Mouse (Mus musculus): ENCODE data around the gene Ssbp2. TPM values are rescaled to one million over a fixed set of nuclear protein-coding genes. Genes with fewer than 3 reads are reported as not detected.

Gene Ssbp2
- polyA plus RNA-seq, 2 experiments: 118 to 174 TPM

- H3K27me3 ChIP-seq (ENCODE audit: control insufficient read depth, insufficient read depth, low read length): no peaks in the 10 kb centered on the region
- H3K4me1 ChIP-seq (ENCODE audit: control insufficient read depth, insufficient read depth, low read length): peaks cover 5% of the 10 kb centered on the region; the same call in 1 of the 2 replicates
- no peak overlapping the region for H3K9ac ChIP-seq (ENCODE audit: low read depth, low read length, severe bottlenecking)
- no peak overlapping the region for H3K4me2 ChIP-seq (replicated peaks; ENCODE audit: low read depth, low read length, severe bottlenecking)
- H3K27ac ChIP-seq (replicated peaks; ENCODE audit: low read depth, low read length): no peak overlapping the region
- DNase-seq (ENCODE audit: low spot score) (no peak), ATAC-seq (ENCODE audit: low FRiP score, low read depth) (no peak)
- H3K4me3 ChIP-seq (replicated peaks; ENCODE audit: low read length): no peak overlapping the region
- TF ChIP-seq POLR2A (IDR thresholded peaks at IDR 0.05; ENCODE audit: borderline replicate concordance, extremely low read depth, insufficient read depth, insufficient read length): no peak
- 29% methylated on average over 3 of the region's 4 CpGs for WGBS
- H3K36me3 ChIP-seq (ENCODE audit: control insufficient read depth, insufficient read depth, low read length): no peaks in the 10 kb centered on the region
- no peaks in the 10 kb centered on the region for H3K9me3 ChIP-seq (ENCODE audit: control insufficient read depth, low read length)
Observed at GRCm38 (mm10) chr13:91478011-91478410, 17.9 kb downstream of the Ssbp2 start.

DNA sequence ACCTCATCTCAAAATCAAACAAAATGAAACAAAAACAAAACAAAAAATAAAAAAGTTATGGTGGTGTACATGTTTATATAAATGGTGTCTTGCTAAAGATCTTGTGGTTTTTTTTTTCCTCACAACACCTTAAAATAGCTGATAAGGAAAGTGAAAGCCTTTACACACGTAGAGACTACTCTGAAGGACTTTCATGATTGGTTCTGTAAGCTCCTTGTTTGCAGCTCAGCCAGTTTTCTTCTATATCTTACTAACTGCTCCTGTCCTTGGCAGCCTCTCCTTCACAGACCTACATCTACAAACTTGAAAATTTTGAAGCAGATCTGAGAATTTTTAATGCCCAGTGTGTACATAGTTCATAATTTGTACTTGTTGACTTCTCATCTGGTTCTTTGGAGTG, 24.2 kb downstream of the Ssbp2 start:
- DNase-seq (ENCODE audit: low spot score): no peak

GRCm38 (mm10) chr13:91492133-91492532, 32.0 kb downstream of the Ssbp2 start:
- H3K9me3 ChIP-seq (ENCODE audit: control insufficient read depth, low read length): no peaks in the 10 kb centered on the region
- DNase-seq (ENCODE audit: low spot score): no peak
- 60% methylated on average over 4 of the region's 4 CpGs for WGBS
- H3K36me3 ChIP-seq (ENCODE audit: control insufficient read depth, insufficient read depth, low read length): peaks cover 3% of the 10 kb centered on the region; the same call in 1 of the 2 replicates
- H3K27me3 ChIP-seq (ENCODE audit: control insufficient read depth, insufficient read depth, low read length): no peaks in the 10 kb centered on the region
- H3K27ac ChIP-seq (replicated peaks; ENCODE audit: low read depth, low read length): no peak overlapping the region
- peaks cover 4% of the 10 kb centered on the region; the same call in 1 of the 2 replicates for H3K4me1 ChIP-seq (ENCODE audit: control insufficient read depth, insufficient read depth, low read length)
- no peak overlapping the region for H3K4me2 ChIP-seq (replicated peaks; ENCODE audit: low read depth, low read length, severe bottlenecking)
- no peak overlapping the region for H3K4me3 ChIP-seq (replicated peaks; ENCODE audit: low read length)
- TF ChIP-seq POLR2A (IDR thresholded peaks at IDR 0.05; ENCODE audit: borderline replicate concordance, extremely low read depth, insufficient read depth, insufficient read length): no peak
- ATAC-seq (ENCODE audit: low FRiP score, low read depth): no peak
- no peak overlapping the region for H3K9ac ChIP-seq (ENCODE audit: low read depth, low read length, severe bottlenecking)

More for the DNA sequence above, 24.2 kb downstream of the Ssbp2 start:
- Histone ChIP-seq H3K9me3 (ENCODE audit: control insufficient read depth, low read length) (no peaks in the 10 kb centered on the region), H3K4me1 (ENCODE audit: control insufficient read depth, insufficient read depth, low read length) (peaks cover 4% of the 10 kb centered on the region; the same call in 1 of the 2 replicates), H3K27ac (replicated peaks; ENCODE audit: low read depth, low read length) (no peak overlapping the region), H3K9ac (ENCODE audit: low read depth, low read length, severe bottlenecking) (no peak overlapping the region), H3K4me2 (replicated peaks; ENCODE audit: low read depth, low read length, severe bottlenecking) (no peak overlapping the region), H3K36me3 (ENCODE audit: control insufficient read depth, insufficient read depth, low read length) (no peaks in the 10 kb centered on the region), H3K27me3 (ENCODE audit: control insufficient read depth, insufficient read depth, low read length) (no peaks in the 10 kb centered on the region), H3K4me3 (replicated peaks; ENCODE audit: low read length) (no peak overlapping the region)
- no peak for ATAC-seq (ENCODE audit: low FRiP score, low read depth)
- no peak for TF ChIP-seq POLR2A (IDR thresholded peaks at IDR 0.05; ENCODE audit: borderline replicate concordance, extremely low read depth, insufficient read depth, insufficient read length)
- WGBS: 85% methylated on average over 1 of the region's 1 CpGs

- Histone ChIP-seq H3K9me3 (ENCODE audit: control insufficient read depth, low read length) (no peaks in the 10 kb centered on the region), H3K4me3 (replicated peaks; ENCODE audit: low read length) (no peak overlapping the region), H3K27ac (replicated peaks; ENCODE audit: low read depth, low read length) (no peak overlapping the region), H3K27me3 (ENCODE audit: control insufficient read depth, insufficient read depth, low read length) (no peaks in the 10 kb centered on the region), H3K4me2 (replicated peaks; ENCODE audit: low read depth, low read length, severe bottlenecking) (no peak overlapping the region), H3K9ac (ENCODE audit: low read depth, low read length, severe bottlenecking) (no peak overlapping the region), H3K36me3 (ENCODE audit: control insufficient read depth, insufficient read depth, low read length) (peaks cover 6% of the 10 kb centered on the region), H3K4me1 (ENCODE audit: control insufficient read depth, insufficient read depth, low read length) (peaks cover 3% of the 10 kb centered on the region; the same call in 1 of the 2 replicates)
- no peak for DNase-seq (ENCODE audit: low spot score)
- TF ChIP-seq POLR2A (IDR thresholded peaks at IDR 0.05; ENCODE audit: borderline replicate concordance, extremely low read depth, insufficient read depth, insufficient read length): no peak
- ATAC-seq (ENCODE audit: low FRiP score, low read depth): no peak
- WGBS: 62% methylated on average over 3 of the region's 3 CpGs
Observed at GRCm38 (mm10) chr13:91497055-91497454, 37.0 kb downstream of the Ssbp2 start.

- 87% methylated on average over 3 of the region's 3 CpGs for WGBS
- DNase-seq (ENCODE audit: low spot score): no peak
- no peak for TF ChIP-seq POLR2A (IDR thresholded peaks at IDR 0.05; ENCODE audit: borderline replicate concordance, extremely low read depth, insufficient read depth, insufficient read length)
- Histone ChIP-seq H3K9me3 (ENCODE audit: control insufficient read depth, low read length) (no peaks in the 10 kb centered on the region), H3K36me3 (ENCODE audit: control insufficient read depth, insufficient read depth, low read length) (peaks cover 4% of the 10 kb centered on the region; the same call in 1 of the 2 replicates), H3K9ac (ENCODE audit: low read depth, low read length, severe bottlenecking) (no peak overlapping the region), H3K4me1 (ENCODE audit: control insufficient read depth, insufficient read depth, low read length) (peaks cover 6% of the 10 kb centered on the region), H3K27ac (replicated peaks; ENCODE audit: low read depth, low read length) (no peak overlapping the region), H3K4me3 (replicated peaks; ENCODE audit: low read length) (no peak overlapping the region), H3K27me3 (ENCODE audit: control insufficient read depth, insufficient read depth, low read length) (no peaks in the 10 kb centered on the region), H3K4me2 (replicated peaks; ENCODE audit: low read depth, low read length, severe bottlenecking) (no peak overlapping the region)
- ATAC-seq (ENCODE audit: low FRiP score, low read depth): no peak
Observed at GRCm38 (mm10) chr13:91501735-91502134, 41.7 kb downstream of the Ssbp2 start.
